Mouse (Mus musculus) small intestine, adult 2 months (tissue): ENCODE results near the gene Hspb9. TPM values are rescaled to one million over a fixed set of nuclear protein-coding genes. Genes with fewer than 3 reads are reported as not detected.

Experiments used
- H3K27ac ChIP-seq: fragments of 200-500 bp; 2 replicates; pipeline ENCODE4 v1.5.1; 2012; ENCODE audit warnings: low read depth, low read length, control low read depth, inconsistent platforms; ENCODE audit not compliant: insufficient read depth
- H3K27me3 ChIP-seq: fragments of 200-500 bp; 2 replicates; pipeline ENCODE4 v1.6.1; 2012; ENCODE audit warnings: mild to moderate bottlenecking, moderate library complexity, low read length, inconsistent platforms; ENCODE audit not compliant: control insufficient read depth, insufficient read depth
- H3K36me3 ChIP-seq: fragments of 200-500 bp; 2 replicates; pipeline ENCODE4 v1.6.1; 2012; ENCODE audit warnings: mild to moderate bottlenecking, low read length, control low read depth, inconsistent platforms; ENCODE audit not compliant: control insufficient read depth, insufficient read depth
- H3K4me1 ChIP-seq: fragments of 200-500 bp; 2 replicates; pipeline ENCODE4 v1.6.1; 2012; ENCODE audit warnings: low read length, inconsistent platforms, mixed read lengths; ENCODE audit not compliant: control insufficient read depth, insufficient read depth, insufficient read length
- H3K4me3 ChIP-seq: fragments of 200-500 bp; 2 replicates; pipeline ENCODE4 v1.5.1; 2012; ENCODE audit warnings: low read depth, mild to moderate bottlenecking, control low read depth, inconsistent platforms, low read length, moderate library complexity
- CTCF ChIP-seq: fragments of 200-500 bp; IDR thresholded peaks from 2 replicates; pipeline ENCODE4 v1.5.1; 2012; ENCODE audit warnings: low read depth, mild to moderate bottlenecking, control low read depth, inconsistent platforms, low read length, moderate library complexity, mixed read lengths; ENCODE audit not compliant: insufficient replicate concordance, insufficient read length; ENCODE audit errors: extremely low read depth
- POLR2A ChIP-seq: fragments of 200-500 bp; IDR thresholded peaks from 2 replicates; pipeline ENCODE4 v1.6.1; 2012; ENCODE audit warnings: low read depth, mild to moderate bottlenecking, control low read depth, inconsistent platforms, low read length, moderate library complexity
- WGBS: fragments of 180-500 bp; shearing (Covaris S2); methylation state at CpG from one replicate; pipeline ENCODE4 v1.1.7; 2018; 5-methylcytosine and 5-hydroxymethylcytosine counted together
- polyA plus RNA-seq: library from polyadenylated mRNA; depleted of rRNA; stranded (reverse); fragments of >200 nt; gene quantifications from 2 replicates; pipeline ENCODE4 v1.2.3, GENCODE M21; 2012

Gene Hspb9
- polyA plus RNA-seq, 1 experiment, result not detected

DNA sequence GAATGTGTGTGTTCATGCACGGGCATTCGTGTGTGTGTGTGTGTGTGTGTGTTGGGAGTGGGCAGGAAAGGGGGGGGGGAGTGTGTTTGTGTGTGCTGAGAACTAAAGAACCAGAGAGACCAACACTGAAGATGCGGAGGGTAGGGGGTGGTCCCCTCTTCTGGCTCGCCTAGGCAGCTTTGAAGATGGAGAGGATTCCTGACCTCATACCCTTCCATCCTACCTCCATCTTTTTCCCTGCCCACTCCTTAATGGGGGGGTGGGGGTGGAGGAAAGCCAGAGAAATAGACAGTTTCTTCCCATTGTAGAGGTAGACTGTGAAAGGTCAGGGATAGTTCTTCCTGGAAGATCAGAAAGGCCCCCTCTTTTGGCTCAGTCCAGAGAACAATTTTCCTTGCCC lies 476 bp upstream of the Hspb9 start:
- H3K4me1 ChIP-seq, result peaks cover 16% of the 10 kb centered on the region
- H3K4me3 ChIP-seq, result peak overlapping the region; percentile 57
- WGBS, result 83% methylated on average over 4 of the region's 4 CpGs
- no peaks in the 10 kb centered on the region for H3K27me3 ChIP-seq
- 0 out of 2 replicates have a peak overlapping the region, but pooled peaks have one; percentile 35 for H3K27ac ChIP-seq
- no peak for TF ChIP-seq CTCF
- no peak for TF ChIP-seq POLR2A
- H3K36me3 ChIP-seq, result peaks cover 35% of the 10 kb centered on the region

DNA sequence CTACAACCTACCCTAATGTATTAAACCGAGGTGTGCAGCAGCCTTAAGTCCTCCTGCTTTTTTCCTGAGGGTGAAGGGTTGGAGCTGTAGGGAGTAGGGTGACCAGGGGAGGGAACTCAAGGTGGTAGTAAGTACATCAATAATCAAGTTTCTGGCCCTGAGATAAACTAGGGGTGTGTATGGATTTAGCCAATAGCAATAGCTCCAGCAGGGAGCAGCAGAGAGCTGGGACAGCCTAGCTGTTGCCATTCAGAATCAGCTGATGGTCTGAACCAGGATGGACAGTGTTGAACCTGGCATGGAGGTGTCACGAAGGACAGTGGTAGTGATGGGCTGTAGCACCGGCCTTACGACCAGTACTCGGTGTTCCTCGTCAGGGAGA lies 875 bp downstream of the Hspb9 start:
- WGBS, result 64% methylated on average over 6 of the region's 6 CpGs
- Histone ChIP-seq H3K36me3 (peaks cover 40% of the 10 kb centered on the region), H3K4me3 (peak overlapping the region; percentile 57; the same call in 1 of the 2 replicates), H3K4me1 (peaks cover 16% of the 10 kb centered on the region), H3K27me3 (no peaks in the 10 kb centered on the region), H3K27ac (peak overlapping the region; percentile 65)
- TF ChIP-seq CTCF (peak; percentile 74; the same call in 1 of the 2 replicates), POLR2A (no peak)

- Histone ChIP-seq H3K27ac (no peak overlapping the region), H3K4me3 (no peak overlapping the region), H3K36me3 (peaks cover 44% of the 10 kb centered on the region), H3K4me1 (peaks cover 19% of the 10 kb centered on the region), H3K27me3 (no peaks in the 10 kb centered on the region)
- no peak for TF ChIP-seq POLR2A
- no peak for TF ChIP-seq CTCF
- 92% methylated on average over 6 of the region's 6 CpGs for WGBS
Observed at GRCm38 (mm10) chr11:100714948-100715347, 1.3 kb downstream of the Hspb9 start.

DNA sequence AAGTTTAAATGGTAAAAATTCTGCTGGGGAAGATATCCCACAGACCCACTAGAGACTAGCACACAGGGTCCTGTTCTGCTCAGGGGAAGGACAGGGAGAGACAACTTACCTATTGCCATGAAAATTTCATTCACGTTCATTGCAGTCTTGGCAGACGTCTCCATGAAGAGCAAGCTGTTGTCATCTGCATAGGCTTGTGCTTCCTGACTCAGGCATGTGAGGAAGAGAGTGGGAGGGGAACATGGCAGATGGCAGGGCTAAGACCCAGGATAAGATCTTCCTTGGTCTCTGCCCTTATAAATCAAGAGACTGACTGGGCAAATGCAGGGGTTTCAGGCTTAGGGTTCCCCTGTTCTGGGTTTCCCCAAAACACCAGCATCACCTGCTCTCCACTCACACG lies 3.0 kb downstream of the Hspb9 start:
- peaks cover 44% of the 10 kb centered on the region for H3K36me3 ChIP-seq
- TF ChIP-seq CTCF (no peak), POLR2A (no peak)
- no peaks in the 10 kb centered on the region for H3K27me3 ChIP-seq
- WGBS, result 88% methylated on average over 3 of the region's 3 CpGs
- peaks cover 18% of the 10 kb centered on the region for H3K4me1 ChIP-seq
- H3K4me3 ChIP-seq, result no peak overlapping the region
- H3K27ac ChIP-seq, result no peak overlapping the region

DNA sequence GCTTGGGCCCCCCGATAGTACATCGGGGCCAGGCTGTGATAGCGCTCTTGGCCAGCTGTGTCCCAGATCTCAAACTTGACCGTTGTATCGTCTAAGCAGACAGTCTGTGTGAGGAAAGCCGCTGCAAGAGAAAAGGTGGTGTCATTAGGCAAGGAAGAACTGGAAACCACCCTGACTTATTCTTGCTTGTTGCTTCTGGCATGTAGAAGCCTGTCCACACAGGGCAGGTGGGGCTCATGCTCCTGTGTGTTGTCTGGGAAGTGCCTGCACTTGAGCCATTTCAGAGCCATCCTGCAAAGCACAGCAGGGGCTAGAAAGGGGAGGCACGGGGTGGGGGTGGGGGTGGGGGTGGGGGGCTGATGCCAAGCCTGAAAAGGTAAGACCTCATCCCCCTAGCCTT lies 4.8 kb downstream of the Hspb9 start:
- no peak overlapping the region for H3K4me3 ChIP-seq
- H3K27me3 ChIP-seq, result no peaks in the 10 kb centered on the region
- no peak for TF ChIP-seq CTCF
- TF ChIP-seq POLR2A, result no peak
- H3K4me1 ChIP-seq, result peaks cover 21% of the 10 kb centered on the region
- WGBS, result 96% methylated on average over 7 of the region's 7 CpGs
- peaks cover 44% of the 10 kb centered on the region for H3K36me3 ChIP-seq
- no peak overlapping the region for H3K27ac ChIP-seq

DNA sequence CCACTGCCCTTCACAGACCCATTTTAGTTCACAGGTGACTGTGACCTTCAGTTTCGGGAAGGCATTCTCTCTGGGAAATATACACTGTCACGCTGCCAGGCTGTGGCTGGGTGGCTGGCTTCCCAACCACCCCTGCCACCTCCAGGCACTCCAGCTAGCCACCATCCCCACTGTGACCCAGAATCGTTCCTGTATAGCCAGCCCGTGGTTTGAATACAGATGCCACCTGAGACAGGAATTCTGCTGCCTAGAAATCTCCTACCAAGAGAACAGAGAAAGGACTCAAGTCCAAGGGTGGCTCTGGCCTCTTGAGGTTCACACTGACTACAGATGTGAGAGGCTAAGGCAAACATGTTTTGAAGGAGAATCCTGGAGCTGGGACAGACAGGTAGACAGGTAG lies 5.2 kb downstream of the Hspb9 start:
- no peaks in the 10 kb centered on the region for H3K27me3 ChIP-seq
- TF ChIP-seq POLR2A, result no peak
- no peak for TF ChIP-seq CTCF
- peaks cover 44% of the 10 kb centered on the region for H3K36me3 ChIP-seq
- peaks cover 20% of the 10 kb centered on the region for H3K4me1 ChIP-seq
- WGBS, result 90% methylated on average over 4 of the region's 4 CpGs
- H3K4me3 ChIP-seq, result no peak overlapping the region
- H3K27ac ChIP-seq, result no peak overlapping the region

DNA sequence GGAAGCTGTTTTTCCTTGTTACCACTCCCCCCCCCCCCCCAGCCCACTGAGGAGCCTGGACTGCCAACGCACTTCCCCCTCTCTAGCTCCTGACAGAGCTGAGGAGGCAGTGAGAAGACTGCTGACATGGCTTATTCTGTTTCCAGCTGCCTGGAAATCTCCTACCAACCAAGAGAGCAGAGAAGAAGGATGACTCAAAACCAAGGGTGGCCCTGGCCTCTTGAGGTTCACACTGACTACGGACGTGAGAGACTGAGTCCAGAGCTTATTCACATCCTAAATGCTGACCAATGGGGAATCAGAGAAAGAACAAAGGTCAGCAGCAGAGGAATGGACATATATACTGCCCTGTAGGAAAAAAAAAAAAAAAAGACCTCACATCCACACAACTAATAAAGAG lies 5.7 kb downstream of the Hspb9 start:
- peaks cover 20% of the 10 kb centered on the region for H3K4me1 ChIP-seq
- H3K4me3 ChIP-seq, result no peak overlapping the region
- WGBS, result 55% methylated on average over 3 of the region's 3 CpGs
- no peaks in the 10 kb centered on the region for H3K27me3 ChIP-seq
- H3K27ac ChIP-seq, result no peak overlapping the region
- H3K36me3 ChIP-seq, result peaks cover 44% of the 10 kb centered on the region
- no peak for TF ChIP-seq CTCF
- TF ChIP-seq POLR2A, result no peak
